Mouse (Mus musculus) stomach, embryonic 15.5 days (tissue): ENCODE measurements around the gene Dnmt1. TPM values are rescaled to one million over a fixed set of nuclear protein-coding genes. Genes with fewer than 3 reads are reported as not detected.

Experiments
- ATAC-seq: fragments of 200-750 bp; cut with Nextera tagmentation; 2 replicates; pipeline ENCODE4 v1.8.0; 2017; ENCODE audit warnings: low read depth, moderate number of reproducible peaks, moderate TSS enrichment; ENCODE audit not compliant: insufficient read depth, low FRiP score
- H3K27ac ChIP-seq: fragments of 300-500 bp; sonication (generic); 2 replicates; pipeline ENCODE4 v1.5.1; 2015; ENCODE audit warnings: mild to moderate bottlenecking, inconsistent platforms
- H3K27me3 ChIP-seq: fragments of 300-500 bp; sonication (generic); replicated peaks from 2 replicates; pipeline ENCODE4 v1.6.1; 2015; ENCODE audit warnings: inconsistent platforms
- H3K36me3 ChIP-seq: fragments of 300-500 bp; sonication (generic); 2 replicates; pipeline ENCODE4 v1.6.1; 2015; ENCODE audit warnings: inconsistent platforms
- H3K4me1 ChIP-seq: fragments of 300-500 bp; sonication (generic); 2 replicates; pipeline ENCODE4 v1.6.1; 2015; ENCODE audit warnings: inconsistent platforms
- H3K4me2 ChIP-seq: fragments of 300-500 bp; sonication (generic); 2 replicates; pipeline ENCODE4 v1.6.1; 2015; ENCODE audit warnings: mild to moderate bottlenecking, inconsistent platforms
- H3K4me3 ChIP-seq: fragments of 300-500 bp; sonication (generic); replicated peaks from 2 replicates; pipeline ENCODE4 v1.5.1; 2015; ENCODE audit warnings: inconsistent platforms
- H3K9ac ChIP-seq: fragments of 300-500 bp; sonication (generic); 2 replicates; pipeline ENCODE4 v1.6.1; 2015; ENCODE audit warnings: inconsistent platforms
- H3K9me3 ChIP-seq: fragments of 300-500 bp; sonication (generic); 2 replicates; pipeline ENCODE4 v1.6.1; 2016; ENCODE audit warnings: inconsistent platforms
- WGBS: fragments of 180-500 bp; shearing (Covaris S2); methylation state at CpG from one replicate; pipeline ENCODE4 v1.1.7; 2015; 5-methylcytosine and 5-hydroxymethylcytosine counted together
- polyA plus RNA-seq: library from polyadenylated mRNA; unstranded; fragments of >200 nt; fragmentation: Nextera tagmentation; extraction: Ambion mirVana; gene quantifications from 2 replicates; pipeline ENCODE4 v1.2.1, GENCODE M21; 2015

Dnmt1 gene
- polyA plus RNA-seq, 1 experiment from 2014 or later, result 74.7 TPM

GRCm38 (mm10) chr9:20975431-20976215 lies 15.9 kb upstream of the Dnmt1 start:
- peak overlapping the region; percentile 91 for H3K4me3 ChIP-seq
- H3K36me3 ChIP-seq, result no peaks in the 10 kb centered on the region
- H3K4me1 ChIP-seq, result peaks cover 50% of the 10 kb centered on the region
- under 1% methylated on average over 45 of the region's 45 CpGs for WGBS
- H3K9me3 ChIP-seq, result no peaks in the 10 kb centered on the region
- no peaks in the 10 kb centered on the region for H3K27me3 ChIP-seq
- ATAC-seq, result no peak
- peak overlapping the region; percentile 95 for H3K27ac ChIP-seq
- H3K9ac ChIP-seq, result peak overlapping the region; percentile 87
- peak overlapping the region; percentile 76 for H3K4me2 ChIP-seq

GRCm38 (mm10) chr9:20973682-20974075 lies 14.0 kb upstream of the Dnmt1 start:
- no peak for ATAC-seq
- Histone ChIP-seq H3K4me1 (peaks cover 43% of the 10 kb centered on the region), H3K9me3 (no peaks in the 10 kb centered on the region), H3K4me2 (peak overlapping the region; percentile 76), H3K9ac (0 out of 2 replicates have a peak overlapping the region, but pooled peaks have one; percentile 3), H3K27me3 (no peaks in the 10 kb centered on the region), H3K4me3 (peak overlapping the region; percentile 91), H3K36me3 (peaks cover 4% of the 10 kb centered on the region; the same call in 1 of the 2 replicates), H3K27ac (peak overlapping the region; percentile 95)
- WGBS, result 32% methylated on average over 6 of the region's 6 CpGs

- Histone ChIP-seq H3K36me3 (peaks cover 9% of the 10 kb centered on the region; the same call in 1 of the 2 replicates), H3K27me3 (no peaks in the 10 kb centered on the region), H3K4me1 (peaks cover 43% of the 10 kb centered on the region), H3K4me2 (peak overlapping the region; percentile 76), H3K27ac (peak overlapping the region; percentile 95), H3K4me3 (peak overlapping the region; percentile 91), H3K9ac (no peak overlapping the region), H3K9me3 (no peaks in the 10 kb centered on the region)
- ATAC-seq, result no peak
- WGBS, result 60% methylated on average over 4 of the region's 4 CpGs
Observed at GRCm38 (mm10) chr9:20973001-20973681, 13.5 kb upstream of the Dnmt1 start.

DNA sequence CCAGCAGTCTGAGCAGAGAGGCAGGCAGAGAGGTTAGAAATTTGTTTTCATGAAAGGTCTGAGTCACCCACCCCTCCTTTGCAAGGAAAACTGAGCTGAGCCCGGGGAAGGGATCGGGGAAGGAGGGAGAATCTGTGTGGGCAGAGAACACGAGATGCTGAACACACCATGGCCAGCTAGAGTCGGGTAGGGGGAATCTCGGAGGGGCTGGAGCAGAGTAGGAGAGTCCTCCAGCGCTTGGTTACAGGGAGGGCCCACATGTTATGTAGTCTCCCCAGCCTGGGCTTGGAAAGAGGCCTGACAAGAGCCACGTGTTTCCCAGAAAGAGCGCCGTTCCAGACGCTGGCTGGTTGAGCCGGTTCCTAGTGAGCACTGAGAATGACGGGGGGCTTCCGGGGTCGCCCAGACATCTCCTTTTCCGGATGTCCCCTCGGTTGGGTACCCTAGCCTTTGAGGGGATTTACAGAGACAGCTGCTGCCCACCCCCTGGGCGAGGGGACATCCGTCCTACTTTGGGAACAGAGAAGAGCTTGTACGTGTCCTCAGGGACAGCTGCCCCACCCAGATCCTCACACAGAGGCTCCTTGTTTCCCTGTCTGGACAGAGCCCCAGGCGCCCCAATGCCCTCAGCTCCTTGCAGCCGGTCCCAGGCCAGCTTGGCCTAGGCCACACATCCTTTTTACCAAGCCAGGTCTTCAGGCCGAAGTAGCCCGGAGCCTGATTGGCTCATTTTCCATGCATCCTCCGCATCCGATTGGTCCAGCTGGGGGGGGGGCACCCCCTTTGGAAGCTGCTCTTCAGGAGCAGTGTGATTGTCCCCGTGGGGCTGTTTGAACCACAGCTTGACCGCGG lies 12.7 kb upstream of the Dnmt1 start:
- no peaks in the 10 kb centered on the region for H3K27me3 ChIP-seq
- peaks cover 43% of the 10 kb centered on the region for H3K4me1 ChIP-seq
- peak overlapping the region; percentile 95 for H3K27ac ChIP-seq
- peak overlapping the region; percentile 76 for H3K4me2 ChIP-seq
- H3K9me3 ChIP-seq, result no peaks in the 10 kb centered on the region
- peaks cover 17% of the 10 kb centered on the region for H3K36me3 ChIP-seq
- H3K4me3 ChIP-seq, result peak overlapping the region; percentile 21
- WGBS, result 29% methylated on average over 28 of the region's 28 CpGs
- ATAC-seq, result peak; percentile 68
- H3K9ac ChIP-seq, result no peak overlapping the region; the same call in 1 of the 2 replicates

- peak overlapping the region; percentile 95 for H3K27ac ChIP-seq
- peaks cover 23% of the 10 kb centered on the region for H3K36me3 ChIP-seq
- WGBS, result 37% methylated on average over 7 of the region's 7 CpGs
- peak overlapping the region; percentile 76 for H3K4me2 ChIP-seq
- H3K4me1 ChIP-seq, result peaks cover 37% of the 10 kb centered on the region
- ATAC-seq, result peak; percentile 33
- peak overlapping the region; percentile 21 for H3K4me3 ChIP-seq
- no peak overlapping the region for H3K9ac ChIP-seq
- H3K27me3 ChIP-seq, result no peaks in the 10 kb centered on the region
- H3K9me3 ChIP-seq, result no peaks in the 10 kb centered on the region
Observed at GRCm38 (mm10) chr9:20971751-20972140, 12.1 kb upstream of the Dnmt1 start.

GRCm38 (mm10) chr9:20966747-20967146 lies 7.1 kb upstream of the Dnmt1 start:
- peaks cover 28% of the 10 kb centered on the region for H3K36me3 ChIP-seq
- no peak overlapping the region for H3K27ac ChIP-seq
- H3K9ac ChIP-seq, result no peak overlapping the region
- H3K9me3 ChIP-seq, result no peaks in the 10 kb centered on the region
- H3K4me2 ChIP-seq, result no peak overlapping the region
- H3K4me1 ChIP-seq, result peaks cover 4% of the 10 kb centered on the region
- no peak for ATAC-seq
- no peaks in the 10 kb centered on the region for H3K27me3 ChIP-seq
- 69% methylated on average over 5 of the region's 5 CpGs for WGBS
- no peak overlapping the region for H3K4me3 ChIP-seq

- Histone ChIP-seq H3K36me3 (peaks cover 28% of the 10 kb centered on the region), H3K4me2 (no peak overlapping the region), H3K9ac (no peak overlapping the region), H3K27ac (no peak overlapping the region), H3K9me3 (no peaks in the 10 kb centered on the region), H3K4me1 (no peaks in the 10 kb centered on the region), H3K4me3 (no peak overlapping the region), H3K27me3 (no peaks in the 10 kb centered on the region)
- no peak for ATAC-seq
- 80% methylated on average over 3 of the region's 3 CpGs for WGBS
Observed at GRCm38 (mm10) chr9:20966008-20966407, 6.3 kb upstream of the Dnmt1 start.

DNA sequence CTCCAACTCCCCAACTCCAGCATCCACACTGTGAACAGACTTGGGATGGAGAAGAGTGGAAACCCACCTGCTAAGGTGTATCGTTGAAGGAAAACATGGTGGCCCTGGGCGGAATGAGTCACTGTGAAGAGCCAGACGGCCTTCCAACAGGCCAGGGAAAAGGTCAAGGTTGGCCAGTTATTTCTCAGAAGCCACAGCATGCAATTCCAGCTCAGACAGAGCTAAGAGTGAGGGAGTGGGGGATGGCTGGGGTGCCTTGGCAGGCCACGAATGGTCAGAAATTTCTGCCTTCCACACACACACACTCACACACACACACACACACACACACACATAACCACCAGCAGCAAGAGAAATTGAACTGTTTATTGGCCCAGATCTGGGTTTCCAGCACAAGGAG lies 5.9 kb upstream of the Dnmt1 start:
- H3K27ac ChIP-seq, result no peak overlapping the region
- H3K4me2 ChIP-seq, result no peak overlapping the region
- no peaks in the 10 kb centered on the region for H3K4me1 ChIP-seq
- 81% methylated on average over 4 of the region's 4 CpGs for WGBS
- no peak for ATAC-seq
- no peak overlapping the region for H3K4me3 ChIP-seq
- no peak overlapping the region for H3K9ac ChIP-seq
- no peaks in the 10 kb centered on the region for H3K9me3 ChIP-seq
- H3K36me3 ChIP-seq, result peaks cover 28% of the 10 kb centered on the region
- no peaks in the 10 kb centered on the region for H3K27me3 ChIP-seq

DNA sequence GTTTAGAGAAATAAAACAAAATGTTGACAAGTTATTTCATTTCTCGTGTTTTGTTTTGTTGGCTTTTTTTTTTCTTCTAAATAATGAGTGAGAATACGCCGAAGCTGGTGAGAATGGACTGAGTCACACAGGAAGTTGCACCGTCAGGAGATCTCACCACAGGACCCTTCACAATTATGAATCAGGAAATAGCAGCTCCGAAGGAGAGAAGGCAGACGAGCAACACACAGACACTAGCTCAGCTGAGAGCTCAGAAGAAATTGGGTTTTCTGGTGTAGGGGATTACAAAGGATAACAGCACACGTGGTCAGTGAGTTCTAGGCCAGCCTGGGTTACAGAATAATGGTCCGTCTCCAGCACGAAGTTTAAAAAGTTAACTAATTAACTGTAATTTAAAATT lies 1.9 kb upstream of the Dnmt1 start:
- H3K27me3 ChIP-seq, result no peaks in the 10 kb centered on the region
- H3K4me2 ChIP-seq, result no peak overlapping the region
- no peak for ATAC-seq
- H3K9me3 ChIP-seq, result no peaks in the 10 kb centered on the region
- 68% methylated on average over 9 of the region's 9 CpGs for WGBS
- 0 out of 2 replicates have a peak, but pooled peaks cover 4% of the 10 kb centered on the region for H3K36me3 ChIP-seq
- H3K9ac ChIP-seq, result no peak overlapping the region
- no peak overlapping the region for H3K4me3 ChIP-seq
- no peaks in the 10 kb centered on the region for H3K4me1 ChIP-seq
- H3K27ac ChIP-seq, result no peak overlapping the region

DNA sequence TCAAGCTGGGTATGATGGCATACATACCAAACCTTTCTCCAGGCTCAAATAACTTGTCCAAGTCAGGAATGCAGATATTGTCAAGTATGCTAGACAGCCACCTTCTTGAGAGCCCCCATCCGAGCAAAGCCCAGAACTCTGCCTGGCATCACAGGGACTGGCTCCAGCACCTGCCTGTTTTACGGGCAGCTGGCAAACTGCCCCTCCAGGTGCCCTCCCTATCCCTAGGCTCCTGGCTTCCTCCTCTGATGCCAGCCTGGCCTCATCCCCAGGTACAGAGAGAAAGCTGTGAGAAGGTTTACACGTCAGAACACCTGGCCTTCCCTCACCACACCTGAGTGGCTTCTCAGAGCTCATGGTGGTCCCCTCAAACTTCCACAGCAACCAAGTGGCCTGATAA lies 2.7 kb downstream of the Dnmt1 start:
- no peaks in the 10 kb centered on the region for H3K9me3 ChIP-seq
- no peaks in the 10 kb centered on the region for H3K27me3 ChIP-seq
- WGBS, result 77% methylated on average over 3 of the region's 3 CpGs
- peaks cover 6% of the 10 kb centered on the region; the same call in 1 of the 2 replicates for H3K4me1 ChIP-seq
- H3K9ac ChIP-seq, result no peak overlapping the region
- H3K27ac ChIP-seq, result no peak overlapping the region
- ATAC-seq, result no peak
- H3K4me2 ChIP-seq, result no peak overlapping the region
- H3K36me3 ChIP-seq, result no peaks in the 10 kb centered on the region
- H3K4me3 ChIP-seq, result no peak overlapping the region

DNA sequence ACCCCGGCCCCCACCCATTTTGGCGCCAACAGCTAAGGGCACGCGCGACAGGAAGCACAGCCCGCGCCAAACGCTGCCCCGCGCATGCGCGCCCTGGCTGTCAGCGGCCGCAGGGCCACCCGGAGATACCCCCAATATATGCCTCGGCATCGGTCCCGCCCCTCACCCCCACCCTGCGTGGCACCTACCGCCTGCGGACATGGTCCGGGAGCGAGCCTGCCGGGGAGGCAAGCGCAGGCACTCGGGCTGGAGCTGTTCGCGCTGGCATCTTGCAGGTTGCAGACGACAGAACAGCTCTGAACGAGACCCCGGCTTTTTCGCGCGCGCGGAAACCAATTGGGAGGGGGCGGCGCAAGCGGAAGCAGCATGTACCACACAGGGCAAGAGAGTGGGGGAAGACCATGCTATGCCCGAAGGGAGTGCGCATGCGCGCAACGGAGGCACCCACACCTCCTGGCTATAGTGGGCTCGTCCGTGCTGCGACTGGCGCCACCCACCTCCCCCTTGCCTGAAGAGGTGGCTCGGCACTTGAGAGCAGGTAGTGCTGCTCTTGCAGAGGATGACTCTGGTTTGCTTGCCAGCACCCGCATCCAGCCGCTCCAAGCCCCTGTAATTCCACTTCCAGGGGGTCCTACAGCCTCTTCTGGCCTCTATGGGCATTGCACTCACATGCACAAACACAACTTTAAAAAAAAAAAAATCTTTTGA lies 7.0 kb downstream of the Dnmt1 start:
- Histone ChIP-seq H3K9ac (peak overlapping the region; percentile 87), H3K27me3 (no peaks in the 10 kb centered on the region), H3K27ac (peak overlapping the region; percentile 97), H3K4me3 (peak overlapping the region; percentile 99), H3K4me2 (peak overlapping the region; percentile 81), H3K4me1 (peaks cover 15% of the 10 kb centered on the region), H3K9me3 (no peaks in the 10 kb centered on the region), H3K36me3 (0 out of 2 replicates have a peak, but pooled peaks cover 3% of the 10 kb centered on the region)
- peak; percentile 95 for ATAC-seq
- WGBS, result under 1% methylated on average over 51 of the region's 51 CpGs
